Mouse (Mus musculus): Measurements from ENCODE around the gene Eef1a2. TPM values are rescaled to one million over a fixed set of nuclear protein-coding genes. Genes with fewer than 3 reads are reported as not detected.

The Eef1a2 gene
- polyA plus RNA-seq, 1 experiment from 2014 or later: 0.15 TPM

DNA sequence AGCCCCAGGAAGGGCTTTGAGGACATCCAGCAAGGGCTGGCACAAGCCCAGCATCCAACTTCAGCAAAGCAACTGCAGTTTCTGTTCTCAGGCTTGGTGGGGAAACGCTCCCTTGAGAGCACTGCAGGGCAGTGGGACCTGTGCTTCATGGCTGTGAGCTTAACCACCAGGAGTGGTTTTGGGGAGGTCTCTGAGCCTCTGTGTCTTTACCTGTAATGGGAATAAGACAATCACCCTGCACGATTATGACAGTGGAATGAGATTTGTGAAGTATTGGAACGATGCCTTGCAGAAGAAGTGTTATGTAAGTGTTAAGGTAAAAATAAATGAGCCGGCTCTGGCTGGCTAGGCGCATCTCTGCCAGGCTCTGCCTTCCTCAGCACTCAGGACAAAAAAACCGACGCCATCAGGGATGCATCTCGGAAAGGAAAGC is 14.1 kb downstream of the Eef1a2 start:
- H3K27me3 ChIP-seq (ENCODE audit: poor library complexity, severe bottlenecking): peaks cover 55% of the 10 kb centered on the region
- H3K4me1 ChIP-seq: peaks cover 6% of the 10 kb centered on the region
- no peaks in the 10 kb centered on the region for H3K9me3 ChIP-seq
- H3K4me3 ChIP-seq: no peak overlapping the region
- no peak for DNase-seq (ENCODE audit: extremely low spot score, low spot score)
- no peak overlapping the region for H3K27ac ChIP-seq
- H3K36me3 ChIP-seq (replicated peaks): no peaks in the 10 kb centered on the region
- WGBS: 74% methylated on average over 8 of the region's 8 CpGs

GRCm38 (mm10) chr2:181139641-181140193 is 17.1 kb downstream of the Eef1a2 start:
- DNase-seq (ENCODE audit: extremely low spot score, low spot score): no peak

GRCm38 (mm10) chr2:181136934-181137333 is 19.9 kb downstream of the Eef1a2 start:
- Histone ChIP-seq H3K27me3 (ENCODE audit: poor library complexity, severe bottlenecking) (peaks cover 68% of the 10 kb centered on the region), H3K36me3 (replicated peaks) (no peaks in the 10 kb centered on the region), H3K9me3 (no peaks in the 10 kb centered on the region; the same call in 1 of the 2 replicates), H3K27ac (no peak overlapping the region), H3K4me1 (peaks cover 17% of the 10 kb centered on the region), H3K4me3 (no peak overlapping the region)
- 2% methylated on average over 6 of the region's 6 CpGs for WGBS
- DNase-seq (ENCODE audit: extremely low spot score, low spot score): no peak

More at GRCm38 (mm10) chr2:181139641-181140193, 17.1 kb downstream of the Eef1a2 start:
- no peaks in the 10 kb centered on the region for H3K36me3 ChIP-seq (replicated peaks)
- no peaks in the 10 kb centered on the region; the same call in 1 of the 2 replicates for H3K9me3 ChIP-seq
- H3K27ac ChIP-seq: no peak overlapping the region
- H3K27me3 ChIP-seq (ENCODE audit: poor library complexity, severe bottlenecking): peaks cover 53% of the 10 kb centered on the region
- peaks cover 6% of the 10 kb centered on the region for H3K4me1 ChIP-seq
- 95% methylated on average over 5 of the region's 5 CpGs for WGBS
- H3K4me3 ChIP-seq: no peak overlapping the region

- 8% methylated on average over 4 of the region's 4 CpGs for WGBS
- Histone ChIP-seq H3K4me3 (peak overlapping the region; percentile 71), H3K27ac (no peak overlapping the region), H3K4me1 (peaks cover 17% of the 10 kb centered on the region), H3K36me3 (replicated peaks) (no peaks in the 10 kb centered on the region), H3K27me3 (ENCODE audit: poor library complexity, severe bottlenecking) (peaks cover 68% of the 10 kb centered on the region), H3K9me3 (no peaks in the 10 kb centered on the region; the same call in 1 of the 2 replicates)
- no peak for DNase-seq (ENCODE audit: extremely low spot score, low spot score)
Measured at GRCm38 (mm10) chr2:181135446-181135818, 21.4 kb downstream of the Eef1a2 start.

DNA sequence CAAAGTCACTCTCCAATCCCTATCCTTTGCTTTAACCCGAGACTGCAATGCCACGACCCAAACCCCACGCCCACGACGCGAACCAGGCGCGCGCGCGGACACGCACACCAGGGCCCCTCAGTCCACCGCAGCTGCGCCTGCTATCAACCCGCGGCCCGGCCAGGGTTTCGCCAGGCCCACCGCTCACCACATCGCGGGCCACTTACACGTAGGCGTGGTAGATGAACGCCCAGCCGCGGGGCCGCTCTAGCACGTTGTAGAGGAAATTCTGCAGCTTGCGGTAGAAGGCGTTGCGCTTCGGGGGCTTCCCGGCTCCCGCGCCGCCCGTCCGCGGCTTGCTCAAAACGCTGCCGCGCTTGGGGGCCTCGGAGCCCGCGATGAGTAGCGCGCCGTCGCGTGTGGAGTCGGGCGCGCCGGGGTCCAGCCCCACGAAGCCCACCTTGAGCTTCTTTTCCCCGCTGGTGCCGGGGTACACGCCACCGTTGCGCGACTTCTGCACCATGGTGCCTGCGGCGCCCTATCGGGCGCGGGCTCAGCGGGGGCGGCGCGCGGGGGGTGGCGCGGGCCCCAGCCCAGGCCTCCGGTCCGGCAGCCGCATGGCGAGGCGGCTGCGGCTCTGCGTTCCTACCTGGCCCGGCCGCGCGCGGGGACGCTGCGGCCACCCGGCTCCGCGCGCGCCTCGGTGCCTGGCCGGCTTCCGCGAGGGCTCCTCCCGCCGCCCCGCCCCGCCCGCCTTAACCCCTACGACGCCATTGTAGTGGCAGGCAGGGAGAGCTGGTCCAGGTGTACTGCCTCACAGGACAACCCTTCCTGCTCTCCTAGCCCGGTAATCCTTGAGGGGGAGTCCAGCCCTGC is 22.0 kb downstream of the Eef1a2 start, which contains the start of gene Kcnq2:
Gene Kcnq2, minus strand, starts transcription at position 710 of the 855 bp plus-strand sequence.
- Histone ChIP-seq H3K27me3 (ENCODE audit: poor library complexity, severe bottlenecking) (peaks cover 68% of the 10 kb centered on the region), H3K9me3 (no peaks in the 10 kb centered on the region; the same call in 1 of the 2 replicates), H3K4me3 (peak within 1 kb of the TSS; percentile 71), H3K36me3 (replicated peaks) (no peaks in the 10 kb centered on the region), H3K4me1 (peaks cover 17% of the 10 kb centered on the region), H3K27ac (peak within 1 kb of the TSS; percentile 78)
- DNase-seq (ENCODE audit: extremely low spot score, low spot score): no peak
- WGBS: under 1% methylated on average over 104 of the region's 104 CpGs

DNA sequence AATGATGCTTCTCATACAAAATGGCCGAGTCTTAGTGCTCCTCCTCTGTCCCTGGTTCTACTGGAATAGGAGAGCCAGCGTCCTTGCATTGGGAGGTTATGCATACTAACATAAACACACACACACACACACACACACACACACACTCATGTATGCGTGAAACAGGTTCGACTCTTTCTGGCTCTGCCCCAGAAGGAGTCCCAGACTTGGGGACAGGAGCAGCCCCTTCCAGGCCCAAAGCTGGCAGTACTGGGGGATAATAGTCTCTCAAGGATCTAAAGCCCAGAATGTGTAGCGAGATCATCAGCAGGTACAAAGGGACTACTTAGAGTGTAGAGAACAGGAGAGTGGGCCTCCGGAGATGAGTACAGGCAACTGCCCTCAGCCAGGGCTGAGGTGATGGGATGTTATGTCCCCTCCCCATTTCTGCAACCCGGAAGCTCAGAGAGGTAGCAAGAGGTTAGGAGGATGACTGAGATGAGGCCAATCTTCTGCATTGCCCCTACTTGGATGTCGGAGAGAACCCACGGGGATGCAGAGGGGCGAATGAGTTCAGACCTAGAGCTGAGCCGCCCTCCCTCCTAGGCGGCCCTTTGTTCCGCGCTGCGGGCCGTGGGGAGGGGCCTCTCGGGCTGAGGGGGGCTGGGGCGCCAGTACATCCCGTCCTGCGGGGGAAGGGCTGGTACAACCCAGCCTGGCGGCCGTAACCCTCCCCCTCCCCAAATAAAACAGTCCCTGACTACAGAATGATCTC is 22.8 kb downstream of the Eef1a2 start:
- Histone ChIP-seq H3K27ac (peak overlapping the region; percentile 78), H3K4me3 (peak overlapping the region; percentile 71), H3K9me3 (no peaks in the 10 kb centered on the region; the same call in 1 of the 2 replicates), H3K36me3 (replicated peaks) (no peaks in the 10 kb centered on the region), H3K4me1 (peaks cover 17% of the 10 kb centered on the region), H3K27me3 (ENCODE audit: poor library complexity, severe bottlenecking) (peaks cover 65% of the 10 kb centered on the region)
- WGBS: 9% methylated on average over 22 of the region's 22 CpGs
- no peak for DNase-seq (ENCODE audit: extremely low spot score, low spot score)

GRCm38 (mm10) chr2:181130245-181130644 is 26.6 kb downstream of the Eef1a2 start:
- no peaks in the 10 kb centered on the region for H3K9me3 ChIP-seq
- no peak overlapping the region for H3K4me3 ChIP-seq
- H3K27me3 ChIP-seq (ENCODE audit: poor library complexity, severe bottlenecking): peaks cover 33% of the 10 kb centered on the region
- H3K27ac ChIP-seq: no peak overlapping the region
- 88% methylated on average over 4 of the region's 4 CpGs for WGBS
- DNase-seq (ENCODE audit: extremely low spot score, low spot score): no peak
- H3K4me1 ChIP-seq: peaks cover 16% of the 10 kb centered on the region
- no peaks in the 10 kb centered on the region for H3K36me3 ChIP-seq (replicated peaks)

DNA sequence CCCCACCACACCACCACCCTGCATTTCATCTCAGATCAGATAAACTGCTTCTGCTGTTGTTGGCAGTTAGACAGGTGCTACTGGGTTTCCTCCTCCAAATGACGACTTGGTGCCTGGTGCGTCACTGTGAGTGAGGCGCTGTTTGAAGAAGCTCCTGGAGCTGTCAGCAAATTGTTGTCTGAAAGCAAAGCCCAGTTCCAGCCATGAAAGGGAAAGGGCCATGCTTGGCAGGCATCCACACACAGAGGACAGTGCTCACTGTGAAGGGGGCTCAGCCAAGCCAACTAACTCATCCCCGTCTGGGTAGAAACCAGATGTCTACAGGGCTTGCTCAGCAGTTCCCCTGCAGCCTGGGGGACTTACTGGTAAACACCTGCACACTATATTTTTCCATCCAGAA is 27.9 kb downstream of the Eef1a2 start:
- Histone ChIP-seq H3K36me3 (replicated peaks) (no peaks in the 10 kb centered on the region), H3K4me3 (no peak overlapping the region), H3K27ac (no peak overlapping the region), H3K9me3 (no peaks in the 10 kb centered on the region), H3K4me1 (peaks cover 3% of the 10 kb centered on the region), H3K27me3 (ENCODE audit: poor library complexity, severe bottlenecking) (peaks cover 20% of the 10 kb centered on the region)
- WGBS: 87% methylated on average over 4 of the region's 4 CpGs
- no peak for DNase-seq (ENCODE audit: extremely low spot score, low spot score)

DNA sequence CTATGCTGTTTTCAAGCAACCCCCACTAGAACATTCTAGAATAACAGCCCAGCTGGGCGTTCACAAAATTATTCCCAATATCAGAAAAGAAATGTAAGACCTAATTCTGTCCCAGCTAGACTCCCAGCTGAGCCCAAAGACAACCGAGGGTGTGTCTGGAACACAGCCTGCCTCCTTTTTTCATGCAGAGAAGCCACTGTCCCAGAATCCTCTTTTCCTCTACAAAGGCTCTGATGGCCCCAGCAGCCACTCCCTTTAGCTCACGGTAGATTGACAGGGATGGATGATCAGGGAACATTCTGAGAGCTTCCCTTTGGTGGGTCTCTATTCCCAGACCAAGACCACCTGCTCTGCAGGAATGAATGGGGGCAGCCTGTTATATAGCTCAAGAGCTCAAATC is 29.0 kb downstream of the Eef1a2 start:
- WGBS: 50% methylated on average over 3 of the region's 3 CpGs
- Histone ChIP-seq H3K4me1 (no peaks in the 10 kb centered on the region), H3K27ac (no peak overlapping the region), H3K9me3 (no peaks in the 10 kb centered on the region), H3K36me3 (replicated peaks) (no peaks in the 10 kb centered on the region), H3K4me3 (no peak overlapping the region), H3K27me3 (ENCODE audit: poor library complexity, severe bottlenecking) (peaks cover 8% of the 10 kb centered on the region)
- DNase-seq (ENCODE audit: extremely low spot score, low spot score): no peak

DNA sequence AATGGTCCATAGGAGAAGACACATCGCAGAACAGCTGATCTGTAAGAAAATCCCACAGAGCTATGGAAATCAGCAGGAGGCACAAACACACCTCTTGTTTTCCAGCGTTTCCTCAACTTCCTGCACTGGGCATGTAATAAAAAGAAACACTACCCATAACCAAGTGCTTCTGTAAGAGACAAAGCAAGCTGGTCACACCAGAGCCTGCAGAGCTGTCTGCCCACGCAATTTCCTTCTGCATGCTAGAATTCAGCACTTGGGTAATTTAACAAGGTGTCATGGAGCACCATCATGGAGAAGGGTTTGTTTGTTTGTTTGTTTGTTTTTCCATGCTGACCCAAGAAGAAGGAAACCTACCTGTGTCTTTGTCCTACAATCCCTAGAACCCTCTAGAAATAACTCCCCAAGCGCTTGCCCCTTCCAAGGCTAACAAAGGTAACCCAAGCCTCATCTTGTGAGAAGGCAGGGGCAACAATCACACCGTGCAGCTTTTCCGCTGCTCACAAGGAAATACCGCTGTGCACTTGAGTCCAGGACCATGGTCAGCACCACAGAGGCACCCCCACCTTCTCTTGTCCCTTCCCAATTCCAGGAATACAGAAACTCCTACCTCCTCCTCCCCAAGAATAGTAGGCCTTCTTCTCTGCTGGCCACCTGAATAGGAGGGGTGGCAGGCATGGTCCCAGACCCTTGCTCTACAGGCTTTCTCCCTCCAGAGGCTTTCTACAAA is 30.9 kb downstream of the Eef1a2 start:
- 61% methylated on average over 7 of the region's 7 CpGs for WGBS
- Histone ChIP-seq H3K9me3 (no peaks in the 10 kb centered on the region), H3K36me3 (replicated peaks) (no peaks in the 10 kb centered on the region), H3K4me3 (no peak overlapping the region), H3K27ac (no peak overlapping the region), H3K27me3 (ENCODE audit: poor library complexity, severe bottlenecking) (no peaks in the 10 kb centered on the region), H3K4me1 (peaks cover 6% of the 10 kb centered on the region)
- DNase-seq (ENCODE audit: extremely low spot score, low spot score): no peak

- Histone ChIP-seq H3K36me3 (replicated peaks) (no peaks in the 10 kb centered on the region), H3K27ac (no peak overlapping the region), H3K9me3 (no peaks in the 10 kb centered on the region), H3K4me1 (peaks cover 30% of the 10 kb centered on the region), H3K4me3 (no peak overlapping the region), H3K27me3 (ENCODE audit: poor library complexity, severe bottlenecking) (no peaks in the 10 kb centered on the region)
- no peak for DNase-seq (ENCODE audit: extremely low spot score, low spot score)
Measured at GRCm38 (mm10) chr2:181122642-181123041, 34.2 kb downstream of the Eef1a2 start.

GRCm38 (mm10) chr2:181120922-181121449 is 35.8 kb downstream of the Eef1a2 start:
- H3K27me3 ChIP-seq (ENCODE audit: poor library complexity, severe bottlenecking): no peaks in the 10 kb centered on the region
- no peaks in the 10 kb centered on the region for H3K9me3 ChIP-seq
- WGBS: 87% methylated on average over 4 of the region's 4 CpGs
- no peak overlapping the region for H3K4me3 ChIP-seq
- no peaks in the 10 kb centered on the region for H3K36me3 ChIP-seq (replicated peaks)
- H3K27ac ChIP-seq: peak overlapping the region; percentile 62; the same call in 1 of the 2 replicates
- DNase-seq (ENCODE audit: extremely low spot score, low spot score): no peak
- peaks cover 30% of the 10 kb centered on the region for H3K4me1 ChIP-seq

Measured in forebrain, embryonic 10.5 days (tissue).